Mouse (Mus musculus): ENCODE measurements around the gene Ide.

DNA sequence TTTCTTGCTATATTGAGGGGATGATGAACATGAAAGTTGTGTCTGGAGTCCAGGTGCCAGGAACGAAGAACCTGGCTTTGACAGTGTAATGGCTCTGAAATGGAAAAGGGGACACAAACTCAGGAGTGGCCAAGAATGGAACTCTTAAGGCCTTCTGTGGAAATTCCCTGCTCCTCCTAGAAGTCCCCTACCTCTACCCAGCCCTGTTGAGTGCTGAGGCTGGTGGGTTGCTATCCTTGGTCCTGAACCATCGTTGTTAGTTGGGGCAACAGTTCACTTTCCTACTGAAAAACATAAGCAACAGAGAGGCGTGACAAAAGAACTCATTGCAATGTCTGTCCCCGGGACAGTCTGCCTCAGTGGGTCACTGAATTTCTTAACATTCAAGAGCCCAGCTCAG is 98.6 kb downstream of the Ide start:
- TF ChIP-seq CTCF (IDR thresholded peaks at IDR 0.05) (no peak), POLR2A (IDR thresholded peaks at IDR 0.05; ENCODE audit: insufficient read depth, low read depth, low read length) (no peak)

All from heart, adult 2 months (tissue).